Mouse (Mus musculus): ENCODE measurements at regions not wholly inside any gene's neighbourhood (a gene's known extent, or its start where the extent isn't known, plus 50 kb on each side); places are given as distances from the start of the nearest gene placed in this dataset.

DNA sequence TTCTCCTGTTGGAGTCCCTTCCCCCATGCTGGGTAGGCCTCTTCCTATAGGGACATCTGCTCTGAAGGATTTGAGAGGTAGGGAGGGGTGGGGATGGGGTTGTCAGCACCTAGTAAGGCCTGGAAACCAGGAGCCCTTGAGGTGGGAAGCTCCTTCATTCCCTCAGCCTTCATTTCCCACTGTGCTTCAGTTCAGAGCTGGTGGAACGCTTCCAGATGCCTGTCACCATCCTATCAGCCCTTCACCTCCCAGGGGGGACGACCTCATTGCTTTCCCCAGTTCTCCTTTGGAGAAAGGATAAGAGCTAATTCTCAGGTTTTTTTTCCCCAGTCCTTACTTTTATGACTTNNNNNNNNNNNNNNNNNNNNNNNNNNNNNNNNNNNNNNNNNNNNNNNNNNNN lies 65.8 kb upstream of the Runx1 start:
- no peak for ATAC-seq

DNA sequence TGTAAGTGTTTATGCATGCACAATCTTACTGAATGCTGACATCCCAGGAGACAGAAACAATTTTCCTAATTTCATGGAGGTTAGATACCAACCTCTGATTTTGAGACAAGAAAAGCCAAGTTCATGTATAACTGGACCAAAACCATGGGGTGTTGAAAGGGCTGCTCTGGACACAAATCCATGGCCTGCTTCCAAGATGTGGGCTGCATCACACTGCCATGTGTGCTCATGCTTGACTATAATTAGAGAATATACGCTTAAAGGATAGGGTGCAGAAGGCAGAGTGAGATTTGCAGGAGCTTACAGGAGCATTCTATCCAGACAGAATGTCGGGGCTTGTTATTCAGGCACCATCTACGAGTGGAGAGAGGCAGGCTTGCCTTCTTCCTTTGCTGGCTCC lies 64.8 kb upstream of the Runx1 start:
- no peak for ATAC-seq

DNA sequence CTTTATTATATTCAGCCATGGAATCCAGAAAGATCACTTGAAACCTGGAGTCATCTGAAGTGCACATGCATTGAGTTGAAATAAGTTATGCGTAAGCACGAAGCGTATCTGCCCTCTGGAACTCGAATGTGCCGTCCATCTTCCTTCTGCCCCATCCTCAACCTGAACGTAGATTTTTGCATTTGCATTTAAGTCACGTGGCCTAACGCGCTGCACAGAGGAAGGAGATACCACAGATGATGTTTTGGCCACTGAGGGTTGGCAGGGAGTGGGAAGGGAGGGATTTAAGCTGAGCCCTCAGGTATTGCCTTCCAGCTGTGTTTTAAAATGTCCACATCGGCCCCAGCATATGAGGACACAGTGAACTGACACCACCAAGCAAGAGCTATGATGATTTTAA lies 63.6 kb upstream of the Runx1 start:
- no peak for ATAC-seq

DNA sequence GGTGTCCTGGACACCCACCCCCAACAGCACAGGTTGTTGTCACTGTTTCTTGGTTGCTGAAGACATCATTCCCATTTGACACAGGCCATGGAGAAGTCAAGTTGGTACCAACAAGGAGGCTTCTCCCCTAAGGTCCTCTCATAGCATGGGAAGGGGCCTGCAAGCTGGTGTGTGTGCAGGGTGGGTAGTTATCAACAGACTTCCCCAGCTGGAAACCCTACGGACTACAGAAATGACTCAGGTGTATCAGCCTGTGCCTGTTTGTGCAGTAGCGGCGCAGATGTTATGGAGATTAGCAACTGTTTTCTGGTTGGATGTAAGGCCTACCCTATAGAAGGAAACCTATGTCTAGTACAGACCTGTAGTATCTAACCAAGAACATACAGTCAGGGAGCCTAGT lies 60.3 kb upstream of the Runx1 start:
- ATAC-seq = no peak

DNA sequence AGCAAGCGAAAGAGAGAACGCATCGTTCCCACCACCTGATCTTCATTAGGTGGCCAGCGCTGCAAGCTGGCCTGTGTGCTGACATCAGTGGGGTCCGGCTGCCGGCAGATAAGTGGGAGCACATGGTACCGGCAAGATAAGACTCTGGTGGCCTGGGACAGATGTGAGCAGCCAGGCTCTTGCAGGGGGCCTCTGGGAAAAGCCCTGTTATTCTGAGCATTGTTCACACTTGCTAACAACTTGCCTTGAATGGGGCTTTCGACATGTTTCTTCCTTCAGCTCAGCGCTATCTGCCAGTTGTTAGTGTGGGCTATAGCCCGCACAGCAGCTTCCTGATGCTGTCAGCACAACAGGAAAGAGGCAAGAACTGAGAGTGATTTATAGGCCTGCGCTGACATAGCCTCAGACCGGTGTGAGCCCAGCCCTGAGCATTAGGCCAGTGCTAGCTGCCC lies 57.9 kb upstream of the Runx1 start:
- ATAC-seq = peak; percentile 54

DNA sequence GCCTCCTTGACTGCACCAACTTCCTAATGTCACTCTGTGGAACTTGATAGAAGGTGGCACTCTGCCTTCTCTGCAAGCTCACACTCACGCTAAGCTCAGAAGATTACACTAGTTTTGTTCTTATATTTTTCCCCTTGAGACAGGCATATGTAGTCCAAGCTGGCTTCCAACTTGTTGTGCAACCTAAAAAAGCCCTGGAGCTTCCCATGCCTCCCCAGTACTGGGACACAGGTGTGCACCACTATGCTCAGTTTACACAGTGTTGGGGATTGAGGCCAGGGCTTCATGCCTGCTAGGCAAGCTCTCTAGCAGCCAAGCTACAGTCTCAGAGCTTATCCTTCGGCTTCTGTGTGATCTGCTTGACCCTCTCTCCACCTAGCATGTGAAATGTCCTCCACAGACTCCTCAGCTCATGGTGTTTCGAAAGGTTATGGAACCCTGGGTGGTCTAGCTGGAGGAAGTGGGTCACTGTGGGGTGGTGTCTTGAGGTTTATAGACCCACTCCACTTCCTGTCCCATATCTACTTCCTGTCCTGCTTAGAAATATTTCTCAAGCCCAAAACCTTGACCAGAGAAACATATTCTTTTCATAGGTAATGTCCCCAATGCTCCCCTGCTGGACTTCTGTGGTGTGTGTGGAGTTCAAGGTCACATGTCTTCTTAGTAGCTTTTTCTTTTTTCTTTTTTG lies 54.6 kb upstream of the Runx1 start:
- ATAC-seq = no peak

DNA sequence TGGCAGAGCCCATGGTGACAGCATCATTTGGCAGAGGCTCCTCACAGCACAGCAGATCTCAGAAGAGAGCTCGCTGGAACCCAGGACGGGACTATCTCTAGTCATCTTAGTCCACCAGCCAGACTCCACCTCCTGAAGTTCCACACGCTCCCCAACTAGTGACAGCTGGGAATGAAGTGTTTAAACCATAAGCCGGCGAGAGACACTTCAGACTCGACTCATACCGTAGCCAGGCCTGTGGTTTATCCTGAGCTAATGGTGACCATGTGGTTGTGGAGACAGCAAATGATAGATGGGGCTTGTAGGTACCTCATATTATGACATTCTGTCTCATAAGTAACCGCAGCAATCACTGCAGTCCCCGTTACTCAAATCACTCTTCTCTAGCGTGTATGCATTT lies 52.1 kb upstream of the Runx1 start:
- ATAC-seq = no peak

Data from CD4-positive, CD25-positive, alpha-beta regulatory T cell, adult 4 months (primary cell).